Mouse (Mus musculus) lung, embryonic 14.5 days (tissue): ENCODE results near the gene Cers5. TPM values are rescaled to one million over a fixed set of nuclear protein-coding genes. Genes with fewer than 3 reads are reported as not detected.

ENCODE experiments used
- ATAC-seq: fragments of 200-750 bp; cut with Nextera tagmentation; 2 replicates; pipeline ENCODE4 v1.8.0; 2017; ENCODE audit warnings: mild to moderate bottlenecking, moderate TSS enrichment, moderate library complexity; ENCODE audit not compliant: insufficient read depth
- DNase-seq: peaks from one replicate; pipeline ENCODE4 v3.0.0-alpha.2; 2015
- H3K27ac ChIP-seq: fragments of 300-500 bp; sonication (generic); 2 replicates; pipeline ENCODE4 v1.5.1; 2014; ENCODE audit warnings: low read depth, mild to moderate bottlenecking, moderate library complexity
- H3K27me3 ChIP-seq: fragments of 300-500 bp; sonication (generic); 2 replicates; pipeline ENCODE4 v1.6.1; 2014; ENCODE audit warnings: low read length, control low read depth; ENCODE audit not compliant: insufficient read depth
- H3K36me3 ChIP-seq: fragments of 300-500 bp; sonication (generic); 2 replicates; pipeline ENCODE4 v1.6.1; 2014; ENCODE audit warnings: control low read depth; ENCODE audit not compliant: insufficient read depth
- H3K4me1 ChIP-seq: fragments of 300-500 bp; sonication (generic); 2 replicates; pipeline ENCODE4 v1.6.1; 2014; ENCODE audit warnings: antibody characterized with exemption, control low read depth; ENCODE audit not compliant: insufficient read depth
- H3K4me2 ChIP-seq: fragments of 300-500 bp; sonication (generic); 2 replicates; pipeline ENCODE4 v1.6.1; 2014; ENCODE audit warnings: mild to moderate bottlenecking
- H3K4me3 ChIP-seq: fragments of 300-500 bp; sonication (generic); 2 replicates; pipeline ENCODE4 v1.5.1; 2014; ENCODE audit warnings: low read depth, low read length
- H3K9ac ChIP-seq: fragments of 300-500 bp; sonication (generic); 2 replicates; pipeline ENCODE4 v1.6.1; 2014
- H3K9me3 ChIP-seq: fragments of 300-500 bp; sonication (generic); 2 replicates; pipeline ENCODE4 v1.6.1; 2016; ENCODE audit warnings: low read depth, low read length, control low read depth
- CTCF ChIP-seq: IDR thresholded peaks from 2 replicates; pipeline ENCODE4 v1.5.1; 2016; ENCODE audit warnings: antibody characterized with exemption, low read depth
- WGBS: fragments of 180-500 bp; shearing (Covaris S2); extraction: QIAGEN DNeasy Blood & Tissue Kit; methylation state at CpG from one replicate; pipeline ENCODE4 v1.1.7; 2014; 5-methylcytosine and 5-hydroxymethylcytosine counted together
- polyA plus RNA-seq: library from polyadenylated mRNA; unstranded; fragments of >200 nt; fragmentation: Nextera tagmentation; extraction: Ambion mirVana; gene quantifications from 2 replicates; pipeline ENCODE4 v1.2.1, GENCODE M21; 2014

Cers5 gene
- polyA plus RNA-seq, 1 experiment from 2014 or later = 78.8 TPM

DNA sequence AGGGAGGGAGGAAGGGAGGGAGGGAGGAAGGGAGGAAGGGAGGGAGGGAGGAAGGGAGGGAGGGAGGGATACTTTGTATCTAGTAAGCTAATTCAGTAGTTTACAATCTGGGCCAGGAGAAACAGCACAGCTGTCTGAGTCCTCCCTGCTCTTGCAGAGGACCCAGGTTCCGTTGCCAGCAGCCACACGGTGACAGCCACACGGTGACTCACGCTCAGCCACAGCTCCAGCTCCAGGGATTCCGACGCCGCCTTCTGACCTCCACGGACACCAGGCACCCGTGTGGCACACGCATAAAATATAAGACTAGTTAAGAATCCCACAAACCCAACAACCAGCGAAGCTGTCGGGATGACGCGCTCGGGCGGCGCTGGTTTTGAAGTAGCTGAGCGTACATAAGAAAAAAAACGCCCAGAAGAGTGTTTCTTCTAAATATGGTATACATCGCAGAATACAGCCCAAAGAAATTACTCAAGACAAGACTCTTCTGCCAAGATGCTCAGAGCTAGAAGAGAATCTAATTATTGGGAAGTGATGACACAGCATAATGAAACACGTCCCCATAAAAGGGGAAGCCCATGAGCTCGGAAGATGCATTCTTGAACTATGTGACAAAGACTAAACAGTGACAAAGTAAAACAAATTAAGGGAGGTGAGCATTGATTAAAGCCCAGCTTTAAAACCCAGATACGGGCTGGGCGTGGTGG is 42.0 kb upstream of the Cers5 start:
- ATAC-seq (no peak), DNase-seq (peak; percentile 54)
- peaks cover 20% of the 10 kb centered on the region for H3K36me3 ChIP-seq
- H3K4me1 ChIP-seq = no peaks in the 10 kb centered on the region
- H3K4me3 ChIP-seq = no peak overlapping the region
- no peak overlapping the region for H3K27ac ChIP-seq
- H3K4me2 ChIP-seq = no peak overlapping the region
- H3K27me3 ChIP-seq = no peaks in the 10 kb centered on the region
- no peaks in the 10 kb centered on the region for H3K9me3 ChIP-seq
- TF ChIP-seq CTCF = no peak
- WGBS = 81% methylated on average over 24 of the region's 24 CpGs
- H3K9ac ChIP-seq = no peak overlapping the region

DNA sequence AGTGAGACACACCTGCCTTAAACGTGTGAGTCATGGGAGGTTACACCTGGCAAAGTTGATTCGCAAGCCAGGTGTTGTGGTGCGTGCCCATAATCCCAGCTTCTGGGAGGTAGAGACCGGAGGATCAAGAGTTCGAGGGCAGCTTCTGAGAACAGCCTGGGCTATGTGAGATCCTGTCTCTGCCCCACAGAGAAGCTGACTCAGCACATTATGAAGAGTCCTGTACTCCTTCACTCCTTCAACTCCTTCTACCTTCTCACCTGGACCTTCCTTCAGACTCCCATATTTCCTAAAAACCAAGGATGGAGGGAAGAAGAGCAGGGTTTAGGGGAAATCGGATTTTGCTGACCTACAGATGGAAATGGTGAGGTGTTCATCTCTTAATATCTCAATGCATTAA is 41.0 kb upstream of the Cers5 start:
- Histone ChIP-seq H3K4me3 (no peak overlapping the region), H3K27ac (no peak overlapping the region), H3K9me3 (no peaks in the 10 kb centered on the region), H3K4me2 (no peak overlapping the region), H3K36me3 (peaks cover 20% of the 10 kb centered on the region), H3K4me1 (no peaks in the 10 kb centered on the region), H3K9ac (no peak overlapping the region), H3K27me3 (no peaks in the 10 kb centered on the region)
- no peak for TF ChIP-seq CTCF
- DNase-seq = no peak
- WGBS = 89% methylated on average over 6 of the region's 6 CpGs
- ATAC-seq = no peak

DNA sequence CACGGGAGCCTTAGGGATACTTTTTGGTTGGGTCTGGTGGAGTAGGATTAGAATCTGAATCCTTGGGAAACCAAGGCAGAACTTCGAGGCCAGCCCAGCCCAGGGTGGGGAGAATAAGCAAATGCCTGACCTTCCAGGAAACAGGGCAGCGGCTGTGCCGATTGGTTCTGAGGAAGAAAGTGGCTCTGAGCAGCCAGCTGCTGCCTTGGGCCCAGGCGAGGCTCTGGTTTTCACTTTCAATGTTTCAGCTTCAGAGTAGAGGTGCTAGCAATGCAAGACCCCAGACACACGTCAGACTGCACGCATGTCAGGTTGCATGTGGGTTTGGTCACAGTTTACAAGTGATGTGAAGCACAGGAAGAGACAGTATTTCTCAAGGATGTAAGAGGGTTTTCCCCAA is 39.4 kb upstream of the Cers5 start:
- 55% methylated on average over 7 of the region's 7 CpGs for WGBS
- no peak overlapping the region for H3K27ac ChIP-seq
- peaks cover 27% of the 10 kb centered on the region for H3K36me3 ChIP-seq
- DNase-seq (no peak), ATAC-seq (no peak)
- no peak for TF ChIP-seq CTCF
- H3K4me2 ChIP-seq = no peak overlapping the region
- no peak overlapping the region for H3K4me3 ChIP-seq
- no peaks in the 10 kb centered on the region for H3K27me3 ChIP-seq
- no peaks in the 10 kb centered on the region for H3K9me3 ChIP-seq
- no peak overlapping the region for H3K9ac ChIP-seq
- H3K4me1 ChIP-seq = no peaks in the 10 kb centered on the region

DNA sequence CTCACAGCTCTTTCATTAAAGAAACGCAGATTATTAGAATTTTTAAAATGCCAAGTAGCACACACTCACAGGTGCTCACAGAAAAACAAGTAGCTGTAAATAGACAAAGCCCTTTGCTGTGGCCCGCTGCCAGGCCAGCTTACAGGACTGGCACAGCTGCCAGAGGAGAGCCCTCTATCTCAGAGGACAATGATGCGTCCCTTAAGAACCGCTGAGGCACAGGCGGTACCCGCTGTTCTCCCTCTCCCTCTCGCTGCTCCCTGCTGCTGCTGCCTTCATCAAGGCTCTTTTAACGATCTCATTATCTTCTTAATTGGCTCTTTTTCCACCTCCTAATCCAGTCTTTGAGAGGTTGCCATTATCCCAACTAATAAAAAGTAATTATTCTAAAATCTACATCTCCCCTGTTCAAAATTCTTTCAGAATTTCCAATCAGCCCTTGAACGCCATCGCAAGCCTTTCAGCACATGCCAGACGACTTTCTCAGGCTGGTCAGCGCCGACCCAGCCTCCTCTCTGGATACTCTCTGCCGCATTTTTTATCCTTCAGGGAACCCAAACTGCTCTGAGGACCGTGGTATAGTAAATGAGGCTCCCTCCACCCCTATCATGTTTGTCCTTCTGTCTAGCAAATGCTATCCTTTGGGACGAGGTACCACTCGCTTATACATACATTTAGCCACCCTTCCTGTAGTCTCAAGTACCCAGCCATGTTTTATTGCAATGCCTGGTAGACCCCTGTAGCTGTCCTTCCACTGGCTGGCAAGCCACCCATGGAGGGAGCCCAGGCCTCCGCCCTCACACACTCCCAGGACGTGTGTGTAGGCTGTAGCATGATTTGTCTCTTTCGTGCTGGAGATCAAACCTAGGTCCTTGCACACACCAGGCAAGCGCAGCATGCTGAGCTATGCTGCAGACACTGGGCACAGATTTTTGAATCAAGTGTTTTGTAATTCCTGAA is 35.4 kb upstream of the Cers5 start:
- ATAC-seq = no peak
- no peak overlapping the region for H3K4me2 ChIP-seq
- WGBS = 69% methylated on average over 21 of the region's 21 CpGs
- TF ChIP-seq CTCF = no peak
- no peak for DNase-seq
- no peaks in the 10 kb centered on the region for H3K9me3 ChIP-seq
- H3K27me3 ChIP-seq = no peaks in the 10 kb centered on the region
- H3K9ac ChIP-seq = no peak overlapping the region
- H3K36me3 ChIP-seq = peaks cover 36% of the 10 kb centered on the region
- no peak overlapping the region for H3K27ac ChIP-seq
- H3K4me1 ChIP-seq = 0 out of 2 replicates have a peak, but pooled peaks cover 6% of the 10 kb centered on the region
- H3K4me3 ChIP-seq = no peak overlapping the region

DNA sequence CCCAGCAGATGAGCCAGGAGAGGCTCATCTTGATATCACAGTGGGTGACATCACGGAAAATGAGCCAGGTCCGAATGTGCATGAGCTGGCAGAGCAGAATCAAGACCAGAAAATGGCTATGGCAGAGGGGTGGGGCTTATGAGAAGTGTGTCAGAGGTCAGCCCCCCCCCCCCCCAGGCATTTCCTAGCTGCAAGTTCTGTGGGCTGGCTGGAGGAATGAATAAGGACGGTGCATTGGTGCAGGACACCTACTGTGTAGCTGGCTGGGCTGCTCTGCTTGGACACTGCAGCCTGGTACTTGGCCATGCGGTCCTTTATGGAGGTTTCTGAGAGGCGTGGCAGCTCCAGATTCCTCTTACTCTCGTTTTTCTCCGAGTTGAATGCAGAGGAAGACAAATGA is 33.5 kb upstream of the Cers5 start:
- no peaks in the 10 kb centered on the region for H3K27me3 ChIP-seq
- H3K4me1 ChIP-seq = 0 out of 2 replicates have a peak, but pooled peaks cover 6% of the 10 kb centered on the region
- H3K9ac ChIP-seq = no peak overlapping the region
- no peak overlapping the region for H3K4me2 ChIP-seq
- WGBS = 57% methylated on average over 7 of the region's 7 CpGs
- peaks cover 47% of the 10 kb centered on the region for H3K36me3 ChIP-seq
- no peak for ATAC-seq
- no peak for DNase-seq
- TF ChIP-seq CTCF = no peak
- H3K27ac ChIP-seq = no peak overlapping the region
- H3K9me3 ChIP-seq = no peaks in the 10 kb centered on the region
- H3K4me3 ChIP-seq = no peak overlapping the region

DNA sequence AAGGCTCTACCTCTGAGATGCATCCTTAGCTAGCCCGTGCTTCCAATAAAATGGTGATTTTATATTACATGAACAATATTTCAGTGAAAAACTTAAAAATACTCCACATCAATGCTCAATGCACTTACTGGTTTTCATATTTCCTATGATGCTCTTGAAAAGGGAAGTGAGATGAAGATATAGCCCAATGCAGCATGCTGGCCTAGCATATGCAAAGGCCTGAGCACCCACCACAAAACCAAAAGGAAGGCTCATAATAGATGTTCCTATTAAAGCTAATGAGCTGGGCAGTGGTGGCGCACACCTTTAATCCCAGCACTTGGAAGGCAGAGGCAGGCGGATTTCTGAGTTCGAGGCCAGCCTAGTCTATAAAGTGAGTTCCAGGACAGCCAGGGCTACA is 33.0 kb upstream of the Cers5 start:
- H3K4me2 ChIP-seq = no peak overlapping the region
- H3K4me1 ChIP-seq = 0 out of 2 replicates have a peak, but pooled peaks cover 6% of the 10 kb centered on the region
- H3K4me3 ChIP-seq = no peak overlapping the region
- TF ChIP-seq CTCF = no peak
- WGBS = 92% methylated on average over 4 of the region's 4 CpGs
- DNase-seq = no peak
- no peak overlapping the region for H3K9ac ChIP-seq
- H3K27me3 ChIP-seq = no peaks in the 10 kb centered on the region
- H3K36me3 ChIP-seq = peaks cover 50% of the 10 kb centered on the region
- ATAC-seq = no peak
- H3K27ac ChIP-seq = no peak overlapping the region
- H3K9me3 ChIP-seq = no peaks in the 10 kb centered on the region

DNA sequence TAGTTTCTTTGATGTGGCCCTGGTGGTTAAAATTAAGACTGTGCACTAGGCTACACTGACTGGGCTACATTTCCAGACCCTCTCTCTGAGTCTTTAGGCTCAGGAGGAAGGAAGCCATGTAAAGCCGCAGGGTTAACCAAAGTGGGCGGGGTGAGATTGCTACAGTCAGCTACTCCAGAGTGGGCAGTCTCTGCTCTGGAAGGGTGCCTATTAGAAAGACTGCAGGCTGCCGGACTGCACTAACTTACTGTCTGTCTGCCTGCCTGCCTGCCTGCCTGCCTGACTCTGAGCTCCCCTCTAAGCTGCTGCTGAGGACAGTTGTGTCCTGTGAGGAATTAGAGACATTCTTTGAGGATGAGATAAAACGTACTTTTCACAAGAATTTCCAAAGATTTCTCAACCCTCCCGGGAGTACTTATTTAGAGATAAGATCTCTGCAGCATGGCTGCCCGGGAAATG is 30.5 kb upstream of the Cers5 start:
- Histone ChIP-seq H3K4me2 (no peak overlapping the region), H3K9ac (no peak overlapping the region), H3K4me1 (0 out of 2 replicates have a peak, but pooled peaks cover 6% of the 10 kb centered on the region), H3K9me3 (no peaks in the 10 kb centered on the region), H3K36me3 (peaks cover 65% of the 10 kb centered on the region), H3K4me3 (no peak overlapping the region), H3K27me3 (no peaks in the 10 kb centered on the region), H3K27ac (peak overlapping the region; percentile 58; the same call in 1 of the 2 replicates)
- TF ChIP-seq CTCF = no peak; the same call in 1 of the 2 replicates
- peak; percentile 90 for ATAC-seq
- 13% methylated on average over 6 of the region's 6 CpGs for WGBS
- DNase-seq = peak; percentile 81
